Mouse (Mus musculus): ENCODE measurements around the gene Tor1aip2. TPM values are rescaled to one million over a fixed set of nuclear protein-coding genes. Genes with fewer than 3 reads are reported as not detected.

Gene Tor1aip2
- total RNA-seq, 1 experiment from 2014 or later = 59.8 TPM

DNA sequence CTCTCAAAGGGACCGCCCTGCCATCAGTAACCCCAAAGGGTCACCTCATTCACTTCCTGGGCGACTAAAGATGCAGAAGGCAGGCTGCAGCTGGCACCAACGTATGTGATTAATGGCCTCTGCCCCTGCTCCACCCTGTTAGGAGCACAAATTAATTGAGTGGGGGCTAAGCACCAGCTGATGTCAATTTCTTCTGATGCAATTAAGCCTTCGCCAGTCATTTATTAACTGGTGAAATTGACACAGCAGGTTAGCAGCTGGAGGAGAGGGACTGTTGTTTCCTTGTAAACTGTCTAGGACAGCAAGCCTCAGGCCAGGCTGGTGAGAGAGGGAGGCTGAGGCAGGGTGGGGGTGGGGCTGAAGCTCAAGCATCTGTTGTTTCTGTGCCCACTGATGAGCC, 54.8 kb downstream of the Tor1aip2 start:
- ATAC-seq (ENCODE audit: extremely low read depth, insufficient number of reproducible peaks, low FRiP score, poor library complexity, severe bottlenecking) = no peak

DNA sequence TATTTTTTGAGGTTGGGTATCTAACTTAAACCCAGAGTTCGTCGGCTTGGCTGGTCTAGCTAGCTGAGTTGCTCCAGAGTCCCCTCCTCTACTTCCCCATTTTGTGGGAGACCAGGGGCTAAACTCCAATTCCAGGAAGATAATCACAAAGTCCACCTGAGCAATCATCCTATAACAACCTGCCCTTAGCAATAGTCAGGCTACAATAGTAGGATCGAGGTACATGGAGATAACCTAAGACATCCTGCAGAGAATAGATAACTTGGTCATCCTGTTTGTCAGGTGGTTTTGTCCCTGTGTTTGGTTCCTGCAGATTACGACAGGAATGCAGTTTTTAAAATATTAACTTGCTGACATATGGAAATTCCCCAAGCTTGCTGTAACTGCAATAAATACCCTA, 56.6 kb downstream of the Tor1aip2 start:
- no peak for ATAC-seq (ENCODE audit: extremely low read depth, insufficient number of reproducible peaks, low FRiP score, poor library complexity, severe bottlenecking)

DNA sequence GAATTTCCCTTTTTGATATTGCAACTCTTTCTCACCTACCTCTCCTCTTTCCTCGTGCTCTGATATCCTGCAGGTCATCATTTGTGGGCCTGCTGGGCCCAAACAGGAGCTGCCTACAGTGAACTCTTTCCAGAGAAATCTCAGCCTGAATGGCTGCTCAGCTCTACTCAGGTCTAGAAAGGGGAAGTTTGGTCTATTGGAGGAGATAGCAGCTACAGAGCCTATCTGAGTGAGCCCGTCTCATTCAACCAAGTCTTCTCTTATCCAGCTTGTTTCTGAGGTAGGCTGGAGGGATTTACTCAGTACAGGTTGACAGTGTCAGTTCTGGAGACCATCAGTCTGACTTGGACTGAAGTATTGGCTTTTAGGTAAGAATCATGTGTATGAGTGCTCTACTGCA, 68.6 kb downstream of the Tor1aip2 start:
- no peak for ATAC-seq (ENCODE audit: extremely low read depth, insufficient number of reproducible peaks, low FRiP score, poor library complexity, severe bottlenecking)

DNA sequence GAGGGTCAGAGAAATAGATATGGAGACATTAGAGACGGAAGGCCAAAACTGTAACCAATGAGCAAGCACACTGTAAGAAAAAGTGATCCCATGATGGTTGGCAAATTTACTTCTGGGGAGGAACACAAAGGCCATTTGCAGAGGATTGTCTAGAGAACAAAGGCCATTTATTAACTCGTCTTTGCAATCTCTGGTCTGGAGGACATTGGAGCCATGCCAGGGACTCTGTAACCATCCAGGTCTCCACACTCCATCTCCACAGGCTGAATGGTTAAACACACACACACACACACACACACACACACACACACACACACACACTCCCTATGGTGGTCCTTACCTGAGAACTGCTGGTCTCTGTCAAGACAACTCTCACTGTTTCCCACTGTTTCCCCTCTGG, 70.2 kb downstream of the Tor1aip2 start:
- no peak for ATAC-seq (ENCODE audit: extremely low read depth, insufficient number of reproducible peaks, low FRiP score, poor library complexity, severe bottlenecking)

DNA sequence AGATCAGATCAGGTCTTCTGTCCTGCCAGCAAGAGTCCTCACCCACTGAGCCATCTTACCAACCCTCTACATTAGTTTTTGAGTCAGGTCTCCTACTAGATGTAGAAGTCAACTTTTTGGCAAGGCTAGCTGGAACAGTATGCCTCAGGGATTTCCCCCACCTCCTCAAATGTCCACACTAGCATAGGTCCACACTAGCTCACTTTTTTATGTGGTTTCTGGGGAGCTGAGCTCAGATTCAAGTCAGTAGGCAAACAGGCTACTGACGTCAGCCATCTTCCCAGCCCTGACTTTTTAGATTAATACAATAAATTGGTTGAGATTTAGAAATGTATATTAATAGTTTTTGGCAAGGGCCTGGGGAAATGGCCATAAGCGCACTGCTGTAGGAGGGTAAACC, 72.2 kb downstream of the Tor1aip2 start:
- ATAC-seq (ENCODE audit: extremely low read depth, insufficient number of reproducible peaks, low FRiP score, poor library complexity, severe bottlenecking) = no peak

DNA sequence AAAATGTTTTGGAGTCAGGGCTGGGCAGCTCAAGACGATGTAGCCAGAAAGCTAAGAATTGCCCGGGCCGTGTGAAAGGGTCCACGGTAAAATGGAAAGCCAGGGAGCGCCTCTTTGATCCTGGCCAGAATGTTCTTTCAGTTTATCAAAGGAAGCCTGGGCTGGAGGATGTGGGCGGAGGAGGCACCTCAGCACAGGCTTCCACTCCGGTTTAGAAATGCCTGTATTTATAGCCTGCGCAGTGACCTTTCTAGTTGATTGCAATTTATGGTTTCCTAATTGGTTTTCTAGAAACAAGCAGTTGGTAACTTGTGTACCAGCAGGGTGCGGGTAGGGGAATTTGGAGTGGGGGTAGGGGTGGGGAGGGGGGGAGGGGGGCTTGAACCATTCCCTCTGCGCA, 73.2 kb downstream of the Tor1aip2 start:
- ATAC-seq (ENCODE audit: extremely low read depth, insufficient number of reproducible peaks, low FRiP score, poor library complexity, severe bottlenecking) = no peak

DNA sequence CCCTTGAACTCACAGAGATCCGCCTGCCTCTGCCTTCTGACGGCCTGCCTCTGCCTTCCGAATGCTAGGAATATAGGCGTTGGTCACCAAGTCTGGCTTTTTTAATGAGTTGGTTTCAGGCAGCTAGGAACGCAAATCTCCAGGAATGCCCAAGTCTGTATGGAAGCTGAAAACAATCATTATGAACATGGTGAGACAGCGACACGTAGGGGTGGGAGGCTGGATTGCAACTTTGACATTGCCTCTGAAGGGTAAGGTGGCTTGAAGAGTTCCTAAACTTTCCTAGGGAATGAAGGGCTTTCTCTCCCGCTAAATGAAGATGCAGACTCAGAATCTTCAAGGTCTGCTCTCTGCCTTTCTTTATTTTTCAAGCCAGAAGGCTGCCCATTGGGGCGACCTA, 75.9 kb downstream of the Tor1aip2 start:
- no peak for ATAC-seq (ENCODE audit: extremely low read depth, insufficient number of reproducible peaks, low FRiP score, poor library complexity, severe bottlenecking)

DNA sequence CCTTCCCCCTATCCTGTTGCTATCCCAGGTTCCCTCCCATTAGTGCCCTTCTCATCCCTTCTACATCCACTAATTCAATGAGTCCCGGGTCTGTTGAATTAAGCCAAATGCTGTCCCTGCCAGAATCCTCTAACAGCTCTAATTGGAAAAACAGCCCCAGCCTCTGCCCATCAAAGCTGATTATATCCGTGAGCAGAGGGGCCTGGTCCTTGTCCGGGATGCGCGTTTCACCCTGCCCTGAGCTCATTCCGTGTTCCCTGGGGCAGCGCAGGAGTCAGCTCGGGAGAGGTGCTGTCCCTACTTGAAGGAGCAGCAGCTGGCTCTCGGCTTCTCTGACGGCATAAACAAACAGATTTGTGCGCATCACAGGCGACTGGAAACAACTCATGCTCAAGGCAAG, 76.5 kb downstream of the Tor1aip2 start:
- no peak for ATAC-seq (ENCODE audit: extremely low read depth, insufficient number of reproducible peaks, low FRiP score, poor library complexity, severe bottlenecking)

DNA sequence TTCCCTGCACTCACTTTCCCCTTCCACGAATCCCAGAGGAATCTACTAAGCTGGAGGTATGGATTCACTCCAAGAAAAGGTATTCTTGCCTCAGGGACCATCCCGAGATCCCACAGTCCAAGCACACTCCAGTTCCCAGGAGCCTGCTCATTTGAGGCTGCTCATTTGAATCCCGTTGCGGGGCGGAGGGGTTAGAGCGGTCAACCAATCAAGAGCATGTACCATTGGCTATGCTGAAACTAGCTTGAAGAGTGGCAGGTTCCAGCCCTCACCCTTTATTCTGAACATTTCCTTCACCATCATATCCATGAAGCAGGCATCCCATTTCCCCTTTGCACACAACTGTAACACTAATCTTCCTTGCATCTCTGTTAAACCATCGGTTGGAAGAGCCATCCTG, 76.9 kb downstream of the Tor1aip2 start:
- ATAC-seq (ENCODE audit: extremely low read depth, insufficient number of reproducible peaks, low FRiP score, poor library complexity, severe bottlenecking) = no peak

DNA sequence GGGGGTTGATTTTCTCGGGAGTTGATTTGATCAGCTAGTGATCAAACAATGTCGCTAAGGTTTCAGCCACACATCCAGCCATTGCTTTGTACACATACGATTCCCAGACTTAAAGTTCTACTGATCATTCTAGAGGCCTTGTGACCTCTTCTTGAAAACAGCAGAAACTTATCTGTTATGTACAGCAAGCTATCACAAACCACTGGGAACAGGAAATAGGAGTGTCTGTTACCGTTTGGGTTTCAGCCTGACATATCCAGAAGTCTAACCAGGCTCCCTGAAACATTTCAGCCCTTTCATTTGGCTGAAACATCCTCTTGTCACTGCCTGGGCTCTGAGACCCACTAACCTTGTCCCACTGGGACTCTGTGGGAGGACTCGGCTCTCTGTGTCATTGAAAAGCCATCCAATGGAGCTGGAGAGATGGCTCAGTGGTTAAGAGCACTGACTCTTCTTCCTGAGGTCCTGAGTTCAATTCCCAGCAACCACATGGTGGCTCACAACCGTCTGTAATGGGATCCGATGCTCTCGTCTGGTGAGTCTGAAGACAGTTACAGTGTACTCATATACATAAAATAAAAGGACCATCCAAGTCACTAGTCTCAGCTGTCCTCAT, 78.8 kb downstream of the Tor1aip2 start:
- no peak for ATAC-seq (ENCODE audit: extremely low read depth, insufficient number of reproducible peaks, low FRiP score, poor library complexity, severe bottlenecking)

DNA sequence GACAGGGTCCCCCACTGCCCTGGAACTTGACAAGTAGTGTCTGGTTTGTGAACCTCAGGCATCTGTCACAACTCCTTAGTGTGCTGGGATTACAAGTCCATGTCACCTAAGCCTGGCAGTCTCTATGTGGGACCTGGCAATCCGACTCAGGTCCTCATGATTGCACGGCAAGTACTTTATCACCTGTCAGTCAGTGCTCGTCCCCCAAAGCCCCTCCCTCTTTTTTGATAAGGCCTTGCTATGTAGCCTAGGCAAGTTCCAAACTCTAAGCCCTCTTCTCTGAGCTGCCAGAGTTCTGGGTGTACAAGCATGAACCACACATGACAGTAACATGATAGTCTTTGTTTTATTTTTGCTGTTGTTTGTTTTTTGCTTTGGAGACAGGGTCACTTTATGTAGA, 81.6 kb downstream of the Tor1aip2 start:
- no peak for ATAC-seq (ENCODE audit: extremely low read depth, insufficient number of reproducible peaks, low FRiP score, poor library complexity, severe bottlenecking)

Other genes with a start within 250 kb of the Tor1aip2 start
- 20.0 and 21.1 TPM in 2 replicates for gene Qsox1, start 222.5 kb upstream of the Tor1aip2 start, total RNA-seq (2017)
- 88.4 and 106 TPM in 2 replicates for gene Cep350, start 62.1 kb upstream of the Tor1aip2 start, total RNA-seq (2017)
- 84.5 and 98.7 TPM in 2 replicates for gene Tor1aip1, start 1.1 kb downstream of the Tor1aip2 start, total RNA-seq (2017)
- not detected in 2 replicates for gene Fam163a, start 169.6 kb downstream of the Tor1aip2 start, total RNA-seq (2017)